Mouse (Mus musculus): ENCODE measurements around the gene Chrna9. TPM values are rescaled to one million over a fixed set of nuclear protein-coding genes. Genes with fewer than 3 reads are reported as not detected.

The Chrna9 gene
- polyA plus RNA-seq, 1 experiment from 2014 or later, result 0.13 TPM

DNA sequence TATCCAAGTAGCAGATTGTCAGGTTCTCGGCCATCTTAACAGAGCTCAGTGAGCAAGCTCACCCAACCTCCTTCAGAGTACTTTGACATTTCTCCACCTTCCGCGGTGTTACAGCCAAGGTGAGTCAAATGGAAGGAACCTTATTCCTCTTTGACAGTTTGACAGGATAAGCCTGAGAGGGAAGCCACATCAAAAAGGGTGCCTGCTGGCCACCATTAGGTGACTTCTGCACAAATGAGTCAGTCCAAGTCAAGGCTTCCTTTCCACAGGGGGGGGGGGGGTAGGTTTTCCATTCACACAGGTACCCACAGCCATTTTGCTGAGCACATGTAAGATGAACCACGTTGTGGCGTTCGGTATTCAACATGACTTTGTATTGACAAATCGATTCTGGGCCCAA, 20.4 kb upstream of the Chrna9 start:
- no peak overlapping the region for H3K4me2 ChIP-seq (ENCODE audit: low read length)
- H3K4me3 ChIP-seq (replicated peaks; ENCODE audit: low read depth, low read length), result no peak overlapping the region
- H3K36me3 ChIP-seq (ENCODE audit: insufficient read depth, low read length), result no peaks in the 10 kb centered on the region
- DNase-seq (ENCODE audit: low spot score) (no peak), ATAC-seq (replicated peaks; ENCODE audit: low FRiP score, low read depth) (no peak)
- WGBS, result 92% methylated on average over 7 of the region's 7 CpGs
- no peak overlapping the region for H3K27ac ChIP-seq
- TF ChIP-seq CTCF (IDR thresholded peaks at IDR 0.05; ENCODE audit: low read depth), result no peak
- H3K27me3 ChIP-seq (ENCODE audit: insufficient read depth, low read length), result no peaks in the 10 kb centered on the region
- no peaks in the 10 kb centered on the region for H3K9me3 ChIP-seq (replicated peaks; ENCODE audit: low read length)
- no peaks in the 10 kb centered on the region for H3K4me1 ChIP-seq (replicated peaks; ENCODE audit: insufficient read depth, low read length)
- H3K9ac ChIP-seq (ENCODE audit: low read depth, low read length), result no peak overlapping the region

DNA sequence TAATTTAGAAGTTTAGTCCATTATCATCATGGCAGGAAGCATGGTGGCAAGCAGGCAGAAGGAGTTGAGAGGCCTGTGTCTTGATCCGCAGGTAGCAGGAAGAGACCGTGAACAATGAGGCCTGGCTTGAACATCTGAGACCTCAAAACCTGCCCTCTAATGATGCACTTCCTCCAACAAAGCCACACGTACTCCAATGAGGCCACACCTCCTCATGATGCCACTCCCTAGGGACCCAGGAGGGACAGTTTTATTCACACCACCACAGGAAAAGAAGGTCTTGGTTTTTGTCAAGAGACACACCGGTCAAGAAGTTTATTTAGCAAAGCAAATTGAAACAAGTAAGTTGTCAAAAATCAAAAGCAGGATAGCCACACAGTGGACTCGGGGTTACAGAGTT, 17.8 kb upstream of the Chrna9 start:
- WGBS, result 90% methylated on average over 5 of the region's 5 CpGs
- ATAC-seq (replicated peaks; ENCODE audit: low FRiP score, low read depth), result no peak
- DNase-seq (ENCODE audit: low spot score), result no peak
- H3K4me3 ChIP-seq (replicated peaks; ENCODE audit: low read depth, low read length), result no peak overlapping the region
- no peak overlapping the region for H3K27ac ChIP-seq
- no peaks in the 10 kb centered on the region for H3K9me3 ChIP-seq (replicated peaks; ENCODE audit: low read length)
- no peaks in the 10 kb centered on the region for H3K27me3 ChIP-seq (ENCODE audit: insufficient read depth, low read length)
- no peak for TF ChIP-seq CTCF (IDR thresholded peaks at IDR 0.05; ENCODE audit: low read depth)
- H3K4me2 ChIP-seq (ENCODE audit: low read length), result no peak overlapping the region
- no peaks in the 10 kb centered on the region for H3K36me3 ChIP-seq (ENCODE audit: insufficient read depth, low read length)
- H3K4me1 ChIP-seq (replicated peaks; ENCODE audit: insufficient read depth, low read length), result no peaks in the 10 kb centered on the region
- no peak overlapping the region for H3K9ac ChIP-seq (ENCODE audit: low read depth, low read length)

DNA sequence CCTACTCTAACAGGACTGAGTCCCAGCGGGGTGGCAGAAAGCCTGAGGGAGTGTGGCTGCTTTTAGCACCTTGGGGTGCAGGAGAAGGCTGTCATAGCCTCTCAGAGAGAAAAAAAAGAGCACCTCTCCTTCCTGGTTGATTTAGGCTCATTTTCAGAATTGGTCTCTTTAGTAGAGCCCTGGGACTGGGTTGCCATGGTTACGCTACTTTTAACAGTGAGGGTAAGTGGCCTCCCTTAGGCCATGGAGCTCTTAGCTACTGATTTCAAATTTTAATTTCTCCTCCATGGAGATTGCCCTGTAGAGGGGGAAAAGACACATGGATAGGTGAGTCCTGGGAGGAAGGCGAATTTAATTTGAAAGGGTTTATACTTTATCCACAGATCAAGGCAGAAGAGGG, 16.1 kb upstream of the Chrna9 start:
- no peak overlapping the region for H3K27ac ChIP-seq
- H3K4me2 ChIP-seq (ENCODE audit: low read length), result no peak overlapping the region
- H3K27me3 ChIP-seq (ENCODE audit: insufficient read depth, low read length), result no peaks in the 10 kb centered on the region
- DNase-seq (ENCODE audit: low spot score) (peak; percentile 11), ATAC-seq (replicated peaks; ENCODE audit: low FRiP score, low read depth) (no peak)
- TF ChIP-seq CTCF (IDR thresholded peaks at IDR 0.05; ENCODE audit: low read depth), result no peak
- H3K4me3 ChIP-seq (replicated peaks; ENCODE audit: low read depth, low read length), result no peak overlapping the region
- H3K9ac ChIP-seq (ENCODE audit: low read depth, low read length), result no peak overlapping the region
- no peaks in the 10 kb centered on the region for H3K9me3 ChIP-seq (replicated peaks; ENCODE audit: low read length)
- H3K36me3 ChIP-seq (ENCODE audit: insufficient read depth, low read length), result no peaks in the 10 kb centered on the region
- WGBS, result 80% methylated on average over 3 of the region's 3 CpGs
- H3K4me1 ChIP-seq (replicated peaks; ENCODE audit: insufficient read depth, low read length), result no peaks in the 10 kb centered on the region

DNA sequence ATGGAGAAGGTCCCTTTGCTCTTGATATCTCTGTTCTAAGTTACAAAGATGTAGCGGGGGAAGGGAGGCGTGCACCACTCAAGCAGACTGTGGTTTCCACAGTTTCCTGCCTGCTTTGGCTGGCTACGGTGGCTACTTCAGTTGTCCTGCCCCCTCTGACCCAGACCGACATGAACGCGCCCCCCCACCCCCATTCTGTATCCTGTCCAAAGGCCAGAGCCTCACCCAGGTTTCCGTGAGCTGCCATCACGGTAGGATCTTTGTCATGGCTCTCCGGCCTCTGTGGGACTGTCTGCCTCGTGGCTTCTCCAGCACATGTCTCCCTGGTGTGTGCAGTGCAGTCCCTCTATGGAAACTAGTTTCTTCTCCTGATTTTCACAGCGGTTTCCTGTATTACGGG, 15.4 kb upstream of the Chrna9 start:
- Histone ChIP-seq H3K4me1 (replicated peaks; ENCODE audit: insufficient read depth, low read length) (no peaks in the 10 kb centered on the region), H3K27me3 (ENCODE audit: insufficient read depth, low read length) (no peaks in the 10 kb centered on the region), H3K4me2 (ENCODE audit: low read length) (no peak overlapping the region), H3K9me3 (replicated peaks; ENCODE audit: low read length) (no peaks in the 10 kb centered on the region), H3K36me3 (ENCODE audit: insufficient read depth, low read length) (no peaks in the 10 kb centered on the region), H3K9ac (ENCODE audit: low read depth, low read length) (no peak overlapping the region), H3K4me3 (replicated peaks; ENCODE audit: low read depth, low read length) (no peak overlapping the region), H3K27ac (no peak overlapping the region)
- ATAC-seq (replicated peaks; ENCODE audit: low FRiP score, low read depth) (no peak), DNase-seq (ENCODE audit: low spot score) (no peak)
- WGBS, result 81% methylated on average over 12 of the region's 12 CpGs
- TF ChIP-seq CTCF (IDR thresholded peaks at IDR 0.05; ENCODE audit: low read depth), result no peak

DNA sequence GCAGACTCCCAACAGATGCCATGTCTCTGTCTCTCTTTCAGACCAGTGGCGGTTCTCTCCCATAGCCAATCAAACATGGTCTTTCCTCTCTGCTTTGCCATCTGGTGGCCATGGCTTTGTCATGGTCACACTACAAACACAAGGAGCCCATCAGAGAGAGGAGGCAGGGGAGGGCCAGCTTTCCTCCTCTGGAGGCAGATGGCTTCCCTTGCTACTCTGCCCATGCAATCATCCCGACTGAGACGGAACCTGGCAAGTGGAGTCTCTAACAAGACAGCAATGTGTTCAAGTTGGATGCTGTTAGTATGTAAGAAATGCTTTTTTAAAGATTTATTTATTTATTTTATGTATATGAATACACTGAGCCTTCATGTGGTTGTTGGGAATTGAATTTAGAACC, 14.8 kb upstream of the Chrna9 start:
- Histone ChIP-seq H3K9ac (ENCODE audit: low read depth, low read length) (no peak overlapping the region), H3K27me3 (ENCODE audit: insufficient read depth, low read length) (no peaks in the 10 kb centered on the region), H3K4me1 (replicated peaks; ENCODE audit: insufficient read depth, low read length) (no peaks in the 10 kb centered on the region), H3K9me3 (replicated peaks; ENCODE audit: low read length) (no peaks in the 10 kb centered on the region), H3K36me3 (ENCODE audit: insufficient read depth, low read length) (no peaks in the 10 kb centered on the region), H3K4me2 (ENCODE audit: low read length) (no peak overlapping the region), H3K4me3 (replicated peaks; ENCODE audit: low read depth, low read length) (no peak overlapping the region), H3K27ac (no peak overlapping the region)
- no peak for DNase-seq (ENCODE audit: low spot score)
- TF ChIP-seq CTCF (IDR thresholded peaks at IDR 0.05; ENCODE audit: low read depth), result no peak
- no peak for ATAC-seq (replicated peaks; ENCODE audit: low FRiP score, low read depth)
- 94% methylated on average over 3 of the region's 3 CpGs for WGBS

DNA sequence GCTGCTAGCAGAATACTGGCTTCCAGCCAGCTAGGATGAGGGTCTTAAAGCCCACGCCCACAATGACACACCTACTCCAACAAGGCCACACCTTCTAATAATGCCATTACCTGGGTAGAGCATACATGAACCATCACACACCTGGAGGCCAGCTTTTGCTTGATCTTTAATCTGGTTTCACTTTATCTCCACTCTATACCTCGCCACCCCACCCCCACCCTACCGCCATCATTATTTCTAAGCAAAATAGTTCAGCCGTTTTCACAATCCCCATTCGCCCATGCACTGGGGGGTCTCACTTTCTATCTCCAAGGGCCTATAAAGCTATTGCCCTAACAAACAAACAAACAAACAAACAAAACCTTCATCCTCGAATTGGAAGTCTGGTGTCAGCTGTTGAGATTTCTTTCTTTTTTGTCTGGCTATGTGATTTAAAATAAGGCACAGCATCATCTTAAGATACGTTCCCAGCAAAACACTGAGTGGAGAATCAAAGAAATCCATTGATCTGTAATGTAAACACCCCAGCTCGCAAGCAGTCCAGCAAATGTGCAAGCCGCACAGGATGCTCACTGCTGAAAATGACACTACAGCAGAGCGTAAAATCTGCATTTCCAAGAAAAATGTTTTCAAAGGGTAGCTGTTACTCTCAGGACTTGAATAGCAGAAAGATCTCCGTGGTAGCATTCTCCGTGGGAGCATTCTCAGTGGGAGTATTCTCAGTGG, 13.9 kb upstream of the Chrna9 start:
- WGBS, result 79% methylated on average over 12 of the region's 12 CpGs
- Histone ChIP-seq H3K36me3 (ENCODE audit: insufficient read depth, low read length) (no peaks in the 10 kb centered on the region), H3K27me3 (ENCODE audit: insufficient read depth, low read length) (no peaks in the 10 kb centered on the region), H3K27ac (no peak overlapping the region), H3K9me3 (replicated peaks; ENCODE audit: low read length) (no peaks in the 10 kb centered on the region), H3K4me1 (replicated peaks; ENCODE audit: insufficient read depth, low read length) (no peaks in the 10 kb centered on the region), H3K4me3 (replicated peaks; ENCODE audit: low read depth, low read length) (no peak overlapping the region), H3K9ac (ENCODE audit: low read depth, low read length) (no peak overlapping the region), H3K4me2 (ENCODE audit: low read length) (no peak overlapping the region)
- ATAC-seq (replicated peaks; ENCODE audit: low FRiP score, low read depth) (no peak), DNase-seq (ENCODE audit: low spot score) (no peak)
- no peak for TF ChIP-seq CTCF (IDR thresholded peaks at IDR 0.05; ENCODE audit: low read depth)

Data from kidney, postnatal 0 days (tissue).